Mouse (Mus musculus) 3T3-L1 (cell line): ENCODE measurements at regions not wholly inside any gene's neighbourhood (a gene's known extent, or its start where the extent isn't known, plus 50 kb on each side); places are given as distances from the start of the nearest gene placed in this dataset.
A peak's percentile ranks its signal among the peaks of the same experiment; 100 is the strongest.

Experiments
- DNase-seq: peaks from one replicate; pipeline ENCODE4 v3.0.0-alpha.2; 2015; ENCODE audit warnings: low read depth, low spot score

- DNase-seq, result no peak
Measured at GRCm38 (mm10) chr3:99447361-99447760, 207.2 kb downstream of the Tbx15 start.

- DNase-seq, result no peak
Measured at GRCm38 (mm10) chr3:99447813-99448212, 207.6 kb downstream of the Tbx15 start.

- no peak for DNase-seq
Measured at GRCm38 (mm10) chr3:99459036-99459863, 219.1 kb downstream of the Tbx15 start.

- DNase-seq, result no peak
Measured at GRCm38 (mm10) chr3:99499980-99500379, 259.8 kb downstream of the Tbx15 start.

GRCm38 (mm10) chr3:99504772-99505171 lies 264.6 kb downstream of the Tbx15 start:
- DNase-seq, result no peak

GRCm38 (mm10) chr3:99512250-99512649 lies 272.1 kb downstream of the Tbx15 start:
- DNase-seq, result no peak

- DNase-seq, result no peak
Measured at GRCm38 (mm10) chr3:99512933-99513332, 272.8 kb downstream of the Tbx15 start.

GRCm38 (mm10) chr3:99515751-99516150 lies 275.6 kb downstream of the Tbx15 start:
- DNase-seq, result no peak

- no peak for DNase-seq
Measured at GRCm38 (mm10) chr3:99560917-99561316, 320.7 kb downstream of the Tbx15 start.

GRCm38 (mm10) chr3:99573335-99573976 lies 311.8 kb upstream of the Spag17 start:
- no peak for DNase-seq

- DNase-seq, result no peak
Measured at GRCm38 (mm10) chr3:99573977-99574373, 311.2 kb upstream of the Spag17 start.

GRCm38 (mm10) chr3:99602679-99603078 lies 282.5 kb upstream of the Spag17 start:
- no peak for DNase-seq

- no peak for DNase-seq
Measured at GRCm38 (mm10) chr3:99632309-99632708, 252.9 kb upstream of the Spag17 start.

GRCm38 (mm10) chr3:99641343-99642106 lies 243.7 kb upstream of the Spag17 start:
- no peak for DNase-seq

- DNase-seq, result no peak
Measured at GRCm38 (mm10) chr3:99644910-99645309, 240.3 kb upstream of the Spag17 start.

- no peak for DNase-seq
Measured at GRCm38 (mm10) chr3:99645318-99645717, 239.9 kb upstream of the Spag17 start.

GRCm38 (mm10) chr3:99657617-99658016 lies 227.6 kb upstream of the Spag17 start:
- no peak for DNase-seq

- DNase-seq, result no peak
Measured at GRCm38 (mm10) chr3:99663783-99664182, 221.4 kb upstream of the Spag17 start.

GRCm38 (mm10) chr3:99665363-99665762 lies 219.8 kb upstream of the Spag17 start:
- DNase-seq, result no peak

GRCm38 (mm10) chr3:99665902-99666768 lies 219.1 kb upstream of the Spag17 start:
- no peak for DNase-seq

- peak; percentile 73 for DNase-seq
Measured at GRCm38 (mm10) chr3:99674145-99674544, 211.1 kb upstream of the Spag17 start.
